Mouse (Mus musculus): ENCODE data around the gene Rplp2.
A peak's percentile ranks its signal among the peaks of the same experiment; 100 is the strongest.

Rplp2 gene

DNA sequence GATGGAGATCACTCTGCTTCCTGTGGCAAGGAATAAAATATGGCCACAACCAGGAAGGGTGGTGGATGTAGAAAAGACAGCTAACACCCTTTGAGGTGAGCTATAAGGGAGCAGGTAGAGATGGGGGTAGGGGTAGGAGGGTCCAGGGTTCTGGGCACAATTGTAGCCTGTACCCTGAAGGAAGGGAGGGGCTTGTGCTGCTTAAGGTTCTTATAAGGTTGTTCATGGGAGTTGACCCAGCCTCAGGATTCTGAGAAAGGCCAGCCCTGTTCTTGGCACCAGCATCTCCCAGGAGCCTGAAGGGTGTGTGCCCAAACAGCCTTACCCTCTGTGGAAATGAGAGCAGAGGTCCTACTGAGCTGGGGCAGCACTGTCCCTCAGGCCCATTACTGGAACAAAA is 4.8 kb downstream of the Rplp2 start:
- DNase-seq = peak in 1 of 2 experiments; percentile 11

- no peak for DNase-seq
Observed at GRCm38 (mm10) chr7:141453636-141454035, 6.5 kb downstream of the Rplp2 start.

- peak; percentile 96 to 97 for DNase-seq
Observed at GRCm38 (mm10) chr7:141454967-141455551, 7.9 kb downstream of the Rplp2 start, which contains the start of gene Pnpla2. Gene Pnpla2, plus strand, starts transcription at chr7:141455198.

DNA sequence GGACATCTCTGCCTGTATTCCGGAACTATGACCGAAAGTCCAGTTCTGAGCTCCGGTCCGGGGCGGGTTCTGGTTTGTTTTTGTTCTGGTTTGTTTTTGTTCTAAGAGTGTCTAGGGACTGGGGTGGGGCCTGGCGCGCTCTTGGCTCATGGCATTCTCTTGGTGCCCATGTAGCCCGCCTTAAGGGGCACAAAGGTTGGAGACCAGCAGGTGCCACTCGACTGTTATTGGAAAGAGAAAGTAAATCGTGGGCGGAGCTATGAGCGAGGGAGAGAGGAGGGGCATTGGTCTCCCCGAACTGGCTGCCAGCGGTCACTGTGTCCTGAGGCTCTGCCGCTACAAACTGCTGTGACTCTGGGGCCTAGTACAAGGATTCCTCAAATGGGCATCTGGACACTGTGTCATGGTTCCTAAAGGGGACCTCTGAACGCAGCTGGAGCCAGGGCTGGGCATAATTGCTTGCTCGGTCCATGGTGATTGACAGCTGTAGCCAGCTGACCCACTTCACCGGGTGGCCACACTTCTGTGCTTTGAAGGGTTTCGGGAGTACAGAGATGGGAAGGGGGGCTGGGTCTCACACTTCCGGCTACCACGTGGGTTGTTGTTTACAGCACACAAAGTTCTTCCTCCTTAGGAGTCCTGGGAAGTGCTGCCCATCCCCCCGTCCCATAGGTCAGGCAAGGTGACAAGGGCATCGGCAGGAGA is 8.6 kb downstream of the Rplp2 start:
- peak; percentile 69 to 72 for DNase-seq

- no peak for DNase-seq
Observed at GRCm38 (mm10) chr7:141456739-141457138, 9.6 kb downstream of the Rplp2 start.

DNA sequence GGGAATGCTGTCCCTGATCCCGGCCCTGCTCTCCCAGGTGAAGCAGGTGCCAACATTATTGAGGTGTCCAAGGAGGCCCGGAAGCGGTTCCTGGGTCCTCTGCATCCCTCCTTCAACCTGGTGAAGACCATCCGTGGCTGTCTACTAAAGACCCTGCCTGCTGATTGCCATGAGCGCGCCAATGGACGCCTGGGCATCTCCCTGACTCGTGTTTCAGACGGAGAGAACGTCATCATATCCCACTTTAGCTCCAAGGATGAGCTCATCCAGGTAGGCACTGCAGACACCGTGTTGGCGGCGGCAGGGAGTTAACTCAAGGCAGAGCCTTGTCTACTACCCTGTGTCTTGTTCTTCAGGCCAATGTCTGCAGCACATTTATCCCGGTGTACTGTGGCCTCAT is 10.1 kb downstream of the Rplp2 start:
- no peak for DNase-seq

GRCm38 (mm10) chr7:141457986-141458660 is 11.0 kb downstream of the Rplp2 start:
- DNase-seq = peak; percentile 63 to 72

DNA sequence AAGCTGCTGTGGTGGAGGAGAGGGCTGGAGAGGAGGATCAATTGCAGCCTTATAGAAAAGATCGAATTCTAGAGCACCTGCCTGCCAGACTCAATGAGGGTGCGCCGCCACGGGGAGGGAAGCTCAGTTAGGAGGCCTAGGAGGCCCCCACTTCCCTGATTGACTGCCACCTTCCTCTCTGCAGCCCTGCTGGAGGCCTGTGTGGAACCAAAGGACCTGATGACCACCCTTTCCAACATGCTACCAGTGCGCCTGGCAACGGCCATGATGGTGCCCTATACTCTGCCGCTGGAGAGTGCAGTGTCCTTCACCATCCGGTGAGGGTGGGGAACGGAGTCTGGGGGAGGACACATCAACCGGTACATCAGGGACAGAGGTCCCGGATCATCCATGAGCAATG is 11.5 kb downstream of the Rplp2 start:
- DNase-seq = peak in 1 of 2 experiments; percentile 22

GRCm38 (mm10) chr7:141459301-141459711 is 12.1 kb downstream of the Rplp2 start:
- peak; percentile 71 to 73 for DNase-seq

DNA sequence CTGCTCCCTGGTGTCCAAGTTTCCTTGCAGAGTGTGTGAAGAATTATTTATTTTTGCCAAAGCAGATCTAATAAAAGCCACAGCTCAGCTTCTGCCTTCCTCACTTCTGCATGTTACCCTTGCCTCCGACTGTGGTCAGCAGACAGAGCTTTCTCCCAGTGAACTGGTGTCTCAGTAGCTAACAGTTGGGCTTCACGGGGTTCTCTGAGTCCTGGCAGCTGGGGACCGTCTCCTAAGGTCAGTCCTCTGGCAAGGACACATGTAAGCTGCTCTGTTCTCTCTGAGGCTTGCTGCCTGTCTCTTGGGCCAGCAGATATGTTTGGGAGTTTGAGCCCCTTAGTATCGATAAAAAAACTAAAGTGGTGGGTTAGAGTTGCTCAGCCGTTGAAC is 12.8 kb downstream of the Rplp2 start:
- DNase-seq = no peak

DNA sequence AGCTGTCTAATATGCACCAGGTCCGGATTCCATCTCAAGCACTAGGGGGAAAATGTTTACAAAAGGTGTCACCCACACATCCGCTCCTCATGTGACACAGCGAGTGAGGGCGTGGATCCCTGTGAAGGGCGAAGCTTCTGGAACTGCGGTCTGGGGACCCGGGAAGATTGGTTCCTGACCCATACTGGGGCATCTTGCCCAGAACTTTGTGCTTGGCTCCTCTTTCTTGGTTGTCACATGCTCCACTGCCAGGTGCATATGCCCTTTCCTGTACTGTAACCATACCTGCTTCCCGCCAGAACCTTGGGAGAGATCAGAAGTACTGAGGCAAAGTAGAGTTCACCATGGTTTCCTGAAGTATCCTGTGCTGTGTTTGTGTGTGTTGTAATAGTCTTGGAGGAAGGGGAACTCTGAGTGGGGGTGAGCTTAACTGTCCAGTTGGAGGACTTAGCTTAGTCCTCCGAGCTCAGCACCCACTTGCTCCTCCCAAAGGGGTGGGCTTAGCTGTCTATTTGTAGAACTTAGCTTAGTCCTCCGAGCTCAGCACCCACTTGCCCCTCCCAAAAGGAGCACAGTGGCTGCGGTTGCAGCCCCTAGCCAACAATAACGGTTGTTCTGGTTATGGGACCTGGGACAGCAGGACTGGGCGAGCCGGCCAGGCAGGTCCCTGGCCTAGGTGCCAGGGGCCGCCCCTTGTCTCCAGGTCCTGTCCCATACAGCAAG is 13.4 kb downstream of the Rplp2 start, which contains the start of gene Cracr2b:
TSS of gene Cracr2b (plus strand) at position 704 of the 723 bp plus-strand sequence.
- peak in 1 of 2 experiments; percentile 26 for DNase-seq

DNA sequence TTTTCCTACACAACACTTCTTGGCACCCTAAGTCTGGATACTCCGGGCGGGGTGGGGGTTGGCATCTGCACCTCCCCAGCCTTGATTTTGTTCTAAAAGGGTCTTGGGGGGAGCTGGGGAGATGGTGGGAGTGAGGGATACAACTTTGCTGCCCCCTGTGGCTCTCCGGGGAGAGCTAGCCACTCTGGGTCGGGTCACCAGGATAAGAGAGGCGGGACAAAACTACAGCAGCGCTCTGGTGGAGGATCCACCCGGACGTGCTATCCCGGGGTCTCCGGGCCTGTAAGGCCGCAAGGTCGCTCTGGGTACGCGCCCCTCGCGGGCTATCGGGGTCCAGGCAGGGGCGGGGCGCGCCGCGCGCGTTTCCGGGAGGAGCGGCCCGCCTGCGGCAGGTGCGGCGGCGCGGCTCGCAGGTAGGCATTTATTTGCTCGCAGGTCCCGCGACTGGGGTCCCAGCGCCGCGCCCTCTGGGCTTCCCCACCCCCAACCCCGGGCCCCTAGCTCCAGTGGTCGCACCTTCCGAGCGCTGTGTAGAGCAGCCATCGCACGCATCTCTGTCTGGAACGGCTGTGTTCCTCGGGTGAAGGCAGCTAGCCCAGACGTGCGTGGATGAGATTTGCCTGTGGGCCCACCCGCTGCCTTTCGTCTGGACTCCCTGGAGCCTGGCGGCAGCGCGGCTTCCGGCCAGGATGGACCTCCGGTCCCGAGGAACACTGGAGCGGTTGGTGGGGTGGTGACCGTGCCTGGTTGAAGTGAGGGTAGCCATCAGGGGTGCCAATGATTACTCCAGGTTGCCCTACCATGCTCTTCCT is 14.6 kb downstream of the Rplp2 start:
- peak in 1 of 2 experiments; percentile 27 for DNase-seq

GRCm38 (mm10) chr7:141462333-141462821 is 15.2 kb downstream of the Rplp2 start:
- DNase-seq = peak in 1 of 2 experiments; percentile 48

DNA sequence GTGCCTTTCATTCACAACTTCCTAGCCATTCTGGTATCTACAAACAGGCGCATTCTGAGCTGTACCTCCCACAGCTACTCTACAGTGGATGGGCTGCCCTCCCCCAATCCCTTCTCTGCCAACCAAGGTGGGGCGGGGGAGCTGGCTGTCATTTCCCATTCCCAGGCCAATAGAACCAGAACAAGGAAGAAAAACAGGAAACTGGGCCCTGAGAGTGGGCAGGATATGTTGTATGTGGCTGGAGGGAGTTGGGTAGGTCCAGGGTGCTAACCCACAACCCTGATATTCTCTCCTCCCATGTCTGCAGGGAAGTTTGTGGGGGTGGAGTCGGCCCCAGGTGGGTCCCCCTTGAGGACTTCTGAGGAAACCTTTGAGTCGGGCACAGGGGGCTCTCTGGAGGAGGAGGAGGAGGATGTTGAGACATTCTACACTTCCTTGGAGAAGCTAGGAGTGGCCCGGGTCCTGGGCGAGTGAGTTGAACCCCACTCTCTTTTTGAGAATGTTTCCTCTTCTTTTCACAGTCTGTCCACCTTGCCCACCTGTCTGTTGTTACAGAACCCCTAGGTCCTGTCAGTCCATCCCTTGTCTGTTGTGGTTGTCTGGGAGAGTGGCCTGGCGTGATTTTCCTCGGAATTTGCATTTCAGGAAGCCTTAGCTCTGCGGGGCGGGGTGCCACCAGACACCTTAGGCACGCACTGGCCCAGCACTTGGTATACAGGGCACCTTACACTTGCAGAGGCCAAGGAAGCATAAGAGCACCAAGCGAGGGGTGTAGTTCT is 16.8 kb downstream of the Rplp2 start:
- DNase-seq = peak in 1 of 2 experiments; percentile 37

DNA sequence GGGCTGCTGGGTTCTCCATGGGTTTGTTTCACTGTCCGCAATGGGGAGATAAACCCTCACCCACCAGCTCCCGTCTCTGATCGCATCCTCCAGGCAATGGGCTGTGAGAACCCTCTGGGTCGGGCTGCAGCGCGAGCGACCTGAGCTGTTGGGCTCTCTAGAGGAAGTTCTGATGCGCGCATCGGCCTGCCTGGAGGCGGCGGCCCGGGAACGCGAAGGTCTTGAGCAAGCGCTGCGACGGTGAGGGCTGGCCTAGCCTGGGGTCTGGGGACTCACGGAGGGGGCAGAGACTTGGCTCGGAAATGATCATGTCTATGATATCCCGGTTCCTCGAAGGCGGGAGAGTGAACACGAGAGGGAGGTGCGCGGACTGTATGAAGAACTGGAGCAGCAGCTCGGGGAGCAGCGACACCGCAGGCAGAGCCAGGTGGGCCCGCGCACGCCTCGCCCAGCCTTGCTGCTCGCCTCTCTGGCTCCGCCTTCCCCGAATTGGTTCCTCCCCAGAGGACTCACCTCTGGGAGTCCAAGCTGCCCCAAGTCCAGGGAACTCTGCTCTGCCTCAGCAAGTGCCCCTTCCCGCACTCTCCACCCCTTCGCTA is 17.5 kb downstream of the Rplp2 start:
- peak; percentile 23 to 26 for DNase-seq

DNA sequence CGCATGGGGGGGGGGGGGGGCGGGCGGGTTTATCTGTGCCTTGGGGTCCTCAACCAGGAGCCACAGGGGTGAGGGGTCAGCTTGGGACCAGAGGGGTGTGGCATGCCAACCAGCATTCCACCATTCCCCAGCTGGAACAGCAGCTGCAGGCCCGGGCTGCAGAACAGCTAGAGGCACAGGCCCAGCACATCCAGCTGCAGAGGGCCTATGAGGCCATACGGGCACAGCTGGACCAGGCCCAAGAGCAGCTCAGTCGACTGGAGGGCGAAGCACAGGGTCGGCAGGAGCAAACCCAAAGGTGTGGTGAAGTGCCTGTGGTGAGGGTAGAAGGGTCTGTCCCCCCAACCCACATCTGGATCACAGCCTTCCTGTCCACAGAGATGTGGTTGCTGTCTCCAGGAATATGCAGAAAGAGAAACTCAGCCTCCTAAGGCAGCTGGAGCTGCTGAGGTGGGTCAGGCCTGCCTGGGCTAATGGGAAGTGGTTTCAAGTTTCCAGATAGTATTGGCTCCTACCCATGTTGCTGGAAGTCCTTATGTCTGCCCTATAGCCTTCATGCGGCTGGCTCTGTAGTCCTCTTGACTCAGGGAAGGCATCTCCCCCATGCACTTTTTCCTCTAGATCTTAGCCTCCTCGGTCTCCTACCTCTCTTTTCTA is 18.3 kb downstream of the Rplp2 start:
- DNase-seq = no peak

DNA sequence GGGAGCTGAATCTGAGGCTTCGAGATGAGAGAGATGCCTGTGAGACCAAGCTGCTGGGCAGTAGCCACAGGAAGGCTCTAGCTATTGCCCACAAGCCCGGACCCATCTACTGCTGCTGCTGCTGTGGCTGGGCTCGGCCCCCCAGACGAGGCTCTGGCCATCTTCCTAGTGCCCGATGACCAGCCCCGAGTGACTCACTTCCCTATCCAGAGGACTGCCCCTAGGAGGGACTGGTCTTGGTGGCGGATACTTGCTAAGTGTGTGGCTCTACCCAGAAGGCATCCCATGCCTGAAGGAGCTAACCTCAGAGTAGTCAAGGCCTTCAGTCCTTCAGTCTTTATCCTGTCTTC is 18.9 kb downstream of the Rplp2 start:
- DNase-seq = no peak

DNA sequence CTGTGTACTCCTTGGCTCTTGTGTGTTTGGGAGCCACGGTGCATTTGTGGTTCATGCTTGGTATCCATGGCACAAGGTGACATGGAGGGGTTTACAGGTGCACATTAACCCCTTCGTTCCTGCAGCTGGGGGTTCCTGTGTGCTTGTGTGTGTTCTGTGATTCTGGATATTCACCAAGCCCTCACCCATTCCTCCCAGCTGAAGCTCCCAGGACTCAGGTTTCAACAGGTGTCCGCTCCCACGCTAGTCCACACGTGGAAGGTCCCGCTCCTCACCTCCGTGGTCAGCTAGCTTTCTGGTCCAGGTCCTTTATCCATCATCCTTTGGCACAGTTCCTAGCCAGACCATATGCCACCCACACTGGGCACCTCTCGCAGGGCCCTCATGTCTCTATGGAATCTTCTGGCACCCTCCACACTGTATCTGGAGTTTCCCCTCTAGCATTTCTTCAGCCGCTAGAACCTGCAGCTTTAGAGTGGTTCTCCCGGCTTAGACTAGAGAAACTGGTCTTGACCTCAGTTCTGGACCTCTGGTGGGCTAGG is 19.5 kb downstream of the Rplp2 start:
- peak in 1 of 2 experiments; percentile 40 for DNase-seq

DNA sequence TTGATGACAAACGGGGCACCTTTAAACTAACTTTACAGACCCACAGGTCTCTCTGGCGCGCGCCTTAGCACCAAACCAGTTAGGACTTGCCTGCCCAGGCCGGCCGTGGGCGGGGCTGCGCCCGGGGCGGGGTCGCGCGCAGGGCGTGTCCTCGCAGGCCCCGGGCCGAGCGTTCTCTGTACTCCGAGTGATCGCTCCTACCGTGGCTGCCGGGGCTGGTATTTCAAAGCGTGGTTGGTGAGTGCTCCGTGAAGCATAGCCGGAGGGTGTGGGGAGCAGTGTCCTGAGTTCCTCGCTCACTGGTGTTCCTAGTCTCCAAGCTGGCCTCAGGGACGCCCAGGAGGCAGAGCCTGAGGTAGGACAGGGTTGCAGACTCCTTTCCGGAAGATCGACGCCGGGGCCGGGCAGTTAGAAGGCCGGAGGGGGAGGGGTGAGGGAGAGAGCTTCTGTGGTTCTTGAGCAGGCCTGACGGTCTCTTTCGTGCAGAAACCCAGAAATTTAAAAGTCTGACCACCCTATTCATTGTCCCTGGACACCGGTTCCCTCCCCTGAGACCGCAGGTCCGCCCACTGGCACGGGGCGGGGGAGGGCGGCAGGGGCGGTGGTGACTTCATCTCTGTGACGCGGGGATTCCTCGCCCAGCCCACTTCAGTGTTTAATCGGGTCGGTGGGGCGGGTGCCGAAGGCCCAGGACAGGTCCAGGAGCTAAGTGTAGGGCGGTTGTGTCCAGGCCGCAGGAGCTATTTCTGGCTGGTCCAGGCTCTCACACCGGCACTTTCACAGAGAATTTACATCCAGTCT is 20.3 kb downstream of the Rplp2 start, which contains the start of gene Cd151:
TSS of gene Cd151 (plus strand) at position 163 of the 801 bp plus-strand sequence.
- peak; percentile 75 to 76 for DNase-seq

All from cerebellum, postnatal 10 days (tissue).